Mouse (Mus musculus) spleen, embryonic (tissue): ENCODE data around the gene Dagla.

Experiments used
- CTCF ChIA-PET: fragments of 350-600 bp; sonication (Branson Sonifier 250); formaldehyde crosslinking; loops from one replicate; lab custom pipeline; 2022; lab: Charles Lee

Gene Dagla

GRCm38 (mm10) chr19:10308990-10309389 lies 4.3 kb upstream of the Dagla start:
- CTCF ChIA-PET = interaction anchor here (0.6 kb wide), 1 partner anchor 52 kb away, joined by 4 read pairs; no protein-coding TSS in a partner anchor

GRCm38 (mm10) chr19:10307941-10308340 lies 3.3 kb upstream of the Dagla start:
- CTCF ChIA-PET = no interaction called here

- CTCF ChIA-PET = no interaction called here
Measured at GRCm38 (mm10) chr19:10307351-10307750, 2.7 kb upstream of the Dagla start.

- CTCF ChIA-PET = interaction anchor here (1.3 kb wide), 1 partner anchor 40 kb away, joined by 3 read pairs; no protein-coding TSS in a partner anchor
Measured at GRCm38 (mm10) chr19:10306521-10307243, 2.0 kb upstream of the Dagla start.

- CTCF ChIA-PET = interaction anchor here (1.3 kb wide), 1 partner anchor 39 kb away, joined by 3 read pairs; no protein-coding TSS in a partner anchor
Measured at GRCm38 (mm10) chr19:10305640-10306039, 963 bp upstream of the Dagla start.

- CTCF ChIA-PET = no interaction called here
Measured at GRCm38 (mm10) chr19:10304395-10304794, 282 bp downstream of the Dagla start.

GRCm38 (mm10) chr19:10302852-10303251 lies 1.8 kb downstream of the Dagla start:
- CTCF ChIA-PET = no interaction called here

GRCm38 (mm10) chr19:10301866-10302356 lies 2.8 kb downstream of the Dagla start:
- CTCF ChIA-PET = no interaction called here

GRCm38 (mm10) chr19:10301263-10301662 lies 3.4 kb downstream of the Dagla start:
- CTCF ChIA-PET = no interaction called here

- CTCF ChIA-PET = no interaction called here
Measured at GRCm38 (mm10) chr19:10300809-10301208, 3.9 kb downstream of the Dagla start.

GRCm38 (mm10) chr19:10298268-10298667 lies 6.4 kb downstream of the Dagla start:
- CTCF ChIA-PET = no interaction called here

GRCm38 (mm10) chr19:10297041-10297503 lies 7.6 kb downstream of the Dagla start:
- CTCF ChIA-PET = no interaction called here

- CTCF ChIA-PET = no interaction called here
Measured at GRCm38 (mm10) chr19:10296306-10296705, 8.4 kb downstream of the Dagla start.

- CTCF ChIA-PET = no interaction called here
Measured at GRCm38 (mm10) chr19:10294631-10295562, 9.8 kb downstream of the Dagla start.

GRCm38 (mm10) chr19:10293987-10294386 lies 10.7 kb downstream of the Dagla start:
- CTCF ChIA-PET = no interaction called here

- CTCF ChIA-PET = no interaction called here
Measured at GRCm38 (mm10) chr19:10291896-10292490, 12.7 kb downstream of the Dagla start.

GRCm38 (mm10) chr19:10290153-10290945 lies 14.3 kb downstream of the Dagla start:
- CTCF ChIA-PET = no interaction called here

- CTCF ChIA-PET = no interaction called here
Measured at GRCm38 (mm10) chr19:10289609-10290150, 15.0 kb downstream of the Dagla start.

- CTCF ChIA-PET = no interaction called here
Measured at GRCm38 (mm10) chr19:10288125-10289040, 16.3 kb downstream of the Dagla start.
